Mouse (Mus musculus) spleen, postnatal 36 days (tissue): Measurements from ENCODE around the gene Taar9.
"Not testable (repeated sequence)": the region's sequence is repeated elsewhere in the genome, so short reads cannot be mapped to it uniquely, and the experiment has no call there.

ENCODE experiments used
- DNase-seq, 2 experiments: peaks; one replicate each; pipeline ENCODE4 v3.0.0; 2022; ENCODE audit warnings: low spot score in 2 of 2, mixed read lengths in 1 of 2

The Taar9 gene

DNA sequence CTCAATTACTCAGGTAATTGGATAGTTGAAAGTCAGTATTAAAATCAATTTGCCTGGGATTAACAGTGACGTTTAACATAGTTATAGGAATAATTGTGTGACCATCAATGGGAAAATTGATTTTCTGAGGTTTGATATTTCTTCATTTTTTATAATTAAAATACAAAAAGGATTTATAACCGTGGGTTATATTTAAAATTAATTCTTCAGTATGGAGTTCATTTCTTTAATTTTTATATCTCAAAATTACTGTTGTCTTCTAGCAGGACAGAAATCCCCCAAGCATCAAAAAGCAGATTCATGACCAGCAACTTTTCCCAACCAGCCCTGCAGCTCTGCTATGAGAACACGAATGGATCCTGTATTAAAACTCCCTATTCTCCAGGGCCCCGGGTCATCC, 33.1 kb downstream of the Taar9 start, which contains the start of gene Taar8a:
TSS of gene Taar8a (plus strand) at position 301 of the 400 bp plus-strand sequence.
- DNase-seq: not testable (repeated sequence)

DNA sequence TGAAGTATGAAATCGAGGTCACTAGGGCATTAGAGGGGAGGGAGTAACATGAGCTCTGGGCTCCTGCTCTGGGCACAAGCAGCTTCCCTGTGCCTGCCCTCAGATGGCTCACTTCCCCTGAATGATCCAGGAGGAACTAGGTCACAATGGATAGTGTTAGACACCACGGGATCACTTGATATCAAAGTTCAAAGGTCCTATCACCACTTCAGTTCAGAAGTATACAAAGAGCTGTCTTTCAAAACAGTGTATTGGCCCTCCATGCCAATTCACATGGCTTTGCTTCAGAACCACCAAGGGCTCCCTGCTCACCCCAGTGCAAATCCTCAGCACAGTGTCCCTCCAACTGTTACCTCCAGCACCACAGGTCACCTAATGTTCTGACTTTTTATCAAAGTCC, 34.6 kb downstream of the Taar9 start:
- DNase-seq: not testable (repeated sequence)

- no peak for DNase-seq
These were observed 50.3 kb downstream of the Taar9 start for GRCm38 (mm10) chr10:24058986-24059385.
